Mouse (Mus musculus): ENCODE measurements at regions not wholly inside any gene's neighbourhood (a gene's known extent, or its start where the extent isn't known, plus 50 kb on each side); places are given as distances from the start of the nearest gene placed in this dataset.

DNA sequence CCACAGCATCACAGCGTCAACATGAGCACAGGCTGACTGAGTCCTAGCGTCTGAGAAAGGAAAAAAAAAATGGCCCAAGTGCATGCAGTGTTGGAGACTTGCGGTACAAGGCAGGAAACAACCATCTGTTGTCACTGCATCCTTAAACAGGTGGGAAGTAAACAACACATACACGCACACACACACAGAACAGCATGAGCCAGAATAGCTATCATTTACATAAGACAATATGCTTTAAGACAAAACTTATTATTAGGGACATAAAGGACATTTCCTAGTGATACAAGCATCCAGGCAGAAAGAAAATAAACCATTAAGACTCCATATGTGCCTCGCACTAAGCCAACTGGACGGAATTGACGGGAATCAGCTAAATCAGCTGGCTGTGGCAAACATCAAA lies 203.8 kb upstream of the Trpc7 start:
- TF ChIP-seq CTCF (IDR thresholded peaks at IDR 0.05; ENCODE audit: low read depth, low read length) (no peak), POLR2A (IDR thresholded peaks at IDR 0.05; ENCODE audit: borderline replicate concordance, low read depth, low read length) (no peak)

Data from bone marrow macrophage, adult 2 months (primary cell).